Mouse (Mus musculus) thymus, postnatal 14 days (tissue): ENCODE data around the gene Endou.

Experiments
- DNase-seq: peaks from one replicate; pipeline ENCODE4 v3.0.0; 2021

Endou gene

DNA sequence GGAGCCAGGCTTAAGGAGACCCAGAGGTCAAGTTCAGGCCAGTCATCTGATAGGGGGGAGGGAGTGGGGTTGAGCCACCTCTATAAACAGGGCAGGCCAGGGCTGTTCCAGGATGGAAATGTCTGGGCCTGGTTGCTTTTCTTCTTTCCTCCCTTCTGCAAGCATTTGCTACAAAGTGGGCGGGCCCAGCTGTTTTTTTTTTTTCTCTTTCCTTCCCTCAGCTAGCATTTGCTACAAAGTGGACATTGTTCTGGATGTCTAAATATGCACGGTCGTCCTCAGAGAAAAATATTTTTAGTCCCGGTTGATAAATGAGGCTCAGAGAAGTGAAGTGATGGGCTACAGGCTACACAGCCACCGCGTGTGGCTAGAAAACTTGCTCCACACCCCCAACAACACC, 23.3 kb upstream of the Endou start:
- no peak for DNase-seq

- DNase-seq: no peak
These were observed 21.4 kb upstream of the Endou start for GRCm38 (mm10) chr15:97752491-97752890.

- peak; percentile 76 for DNase-seq
These were observed 20.5 kb upstream of the Endou start for GRCm38 (mm10) chr15:97751676-97752075.

DNA sequence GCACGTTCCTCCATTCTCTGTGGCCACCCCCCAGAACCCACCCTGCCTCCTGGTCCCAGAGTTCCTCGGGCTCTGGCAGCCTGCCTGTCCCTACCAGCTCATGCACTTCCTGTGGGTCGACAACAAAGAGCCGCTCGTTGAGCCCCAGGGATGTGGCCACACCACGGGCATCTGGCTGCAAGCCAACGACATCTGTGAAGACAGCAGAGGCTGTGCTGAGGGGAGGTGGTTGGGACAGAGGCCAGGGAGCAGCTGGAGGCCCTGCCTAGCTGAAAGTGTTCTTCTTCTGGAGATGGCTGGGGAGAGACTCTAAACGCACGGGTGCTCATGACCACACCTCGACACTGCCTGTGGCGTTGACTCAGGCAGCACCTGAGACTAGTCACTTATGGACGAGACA, 19.6 kb upstream of the Endou start:
- peak; percentile 80 for DNase-seq

DNA sequence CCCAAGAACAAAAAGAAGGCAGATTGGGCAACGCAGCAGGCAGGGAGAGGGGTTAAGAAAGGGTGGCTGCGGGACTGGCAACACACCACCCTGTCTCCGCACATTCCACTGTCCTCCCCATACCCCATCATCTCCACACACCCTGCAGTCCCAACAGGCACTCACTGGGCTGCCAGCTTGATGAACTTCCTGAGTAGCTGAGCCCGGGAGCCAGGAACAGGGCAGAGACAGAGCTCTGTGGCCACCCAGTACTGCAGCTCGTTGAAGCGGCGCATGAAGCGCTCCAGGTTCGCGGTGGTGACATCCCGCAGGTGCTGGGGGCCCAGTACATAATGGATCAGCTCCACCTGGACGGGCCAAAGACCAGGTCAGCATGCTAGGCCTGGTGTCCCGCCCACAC, 18.7 kb upstream of the Endou start:
- DNase-seq: peak; percentile 67

GRCm38 (mm10) chr15:97749397-97749796, 18.3 kb upstream of the Endou start:
- no peak for DNase-seq

DNA sequence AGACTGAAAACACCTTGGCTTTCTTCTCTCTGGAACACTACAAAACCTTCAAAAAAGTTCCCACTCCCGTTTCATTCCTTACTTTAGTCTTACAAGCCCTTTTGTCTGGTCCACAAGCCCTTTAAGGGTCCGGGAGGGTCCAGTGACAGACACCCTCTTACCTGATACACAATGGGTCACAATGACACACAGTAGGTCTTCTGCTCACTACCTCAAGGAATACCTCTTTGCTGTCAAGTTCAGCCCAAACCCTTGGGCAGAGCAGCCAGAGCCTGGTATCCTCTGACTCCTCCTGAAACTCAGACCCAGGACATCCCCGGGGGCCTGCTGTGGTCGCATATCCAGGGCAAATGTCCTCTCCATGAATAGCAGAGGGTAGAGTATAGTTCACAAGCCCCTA, 17.8 kb upstream of the Endou start:
- DNase-seq: peak; percentile 23

DNA sequence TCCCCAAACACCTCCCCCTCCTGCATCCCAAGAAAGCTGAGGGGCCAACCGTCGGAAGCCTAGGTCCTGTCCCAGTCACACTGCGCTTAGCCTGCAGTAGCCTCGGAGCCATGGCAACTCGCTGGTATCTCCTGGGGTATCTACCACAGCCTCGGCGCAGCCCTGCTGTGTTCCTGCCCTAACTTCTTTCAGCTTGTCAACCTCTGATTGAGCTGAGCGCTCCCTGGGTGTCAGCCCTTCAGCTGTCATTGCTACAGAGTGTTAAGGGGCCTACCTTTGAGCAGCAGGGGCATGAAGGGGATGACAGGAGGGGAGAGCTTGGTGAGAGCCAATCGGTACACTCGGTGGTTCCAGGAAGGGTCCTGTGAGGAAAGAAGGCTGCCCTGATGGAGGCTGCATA, 17.2 kb upstream of the Endou start:
- peak; percentile 85 for DNase-seq

DNA sequence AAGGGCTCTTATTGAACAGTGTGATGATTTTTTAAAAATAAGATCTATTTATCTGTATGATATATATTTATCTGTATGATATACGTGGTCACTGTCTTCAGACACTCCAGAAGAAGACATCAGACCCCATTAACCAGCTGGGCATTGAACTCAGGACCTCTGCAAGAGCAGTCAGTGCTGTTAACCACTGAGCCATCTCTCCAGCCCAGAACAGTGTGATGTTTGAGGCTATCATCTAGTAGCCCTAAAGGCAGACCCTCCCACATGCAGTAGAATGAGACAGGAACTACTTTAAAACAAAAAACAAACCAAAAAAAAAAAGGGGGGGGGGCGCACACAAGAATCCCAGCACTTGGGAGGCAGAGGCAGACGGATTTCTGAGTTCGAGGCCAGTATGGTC, 16.3 kb upstream of the Endou start:
- no peak for DNase-seq

- no peak for DNase-seq
These were observed 15.6 kb upstream of the Endou start for GRCm38 (mm10) chr15:97746748-97747147.

- no peak for DNase-seq
These were observed 15.1 kb upstream of the Endou start for GRCm38 (mm10) chr15:97746278-97746677.

DNA sequence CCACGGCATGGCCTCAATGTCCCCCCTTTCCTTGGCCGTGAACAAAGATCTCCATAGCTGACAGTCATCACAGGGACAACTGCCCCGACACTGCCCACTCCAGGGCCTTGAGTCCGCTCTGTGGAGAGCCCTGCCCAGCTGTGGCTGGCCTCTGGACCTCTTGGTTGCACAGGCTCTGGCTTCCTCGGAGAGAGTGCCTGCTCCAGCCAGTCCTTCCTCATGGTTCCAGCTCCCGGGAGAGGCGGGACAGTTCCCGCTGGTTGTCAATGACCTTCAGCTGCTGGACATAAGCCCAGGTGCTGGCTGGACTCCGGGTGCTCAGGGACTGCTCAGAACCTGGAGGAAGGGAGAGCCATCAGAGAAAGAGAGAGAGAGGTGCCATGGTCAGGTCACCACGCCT, 14.2 kb upstream of the Endou start:
- peak; percentile 28 for DNase-seq

GRCm38 (mm10) chr15:97744930-97745329, 13.8 kb upstream of the Endou start:
- peak; percentile 76 for DNase-seq

- DNase-seq: peak; percentile 32
These were observed 12.9 kb upstream of the Endou start for GRCm38 (mm10) chr15:97743961-97744525.

GRCm38 (mm10) chr15:97743210-97743609, 12.1 kb upstream of the Endou start:
- DNase-seq: peak; percentile 38

DNA sequence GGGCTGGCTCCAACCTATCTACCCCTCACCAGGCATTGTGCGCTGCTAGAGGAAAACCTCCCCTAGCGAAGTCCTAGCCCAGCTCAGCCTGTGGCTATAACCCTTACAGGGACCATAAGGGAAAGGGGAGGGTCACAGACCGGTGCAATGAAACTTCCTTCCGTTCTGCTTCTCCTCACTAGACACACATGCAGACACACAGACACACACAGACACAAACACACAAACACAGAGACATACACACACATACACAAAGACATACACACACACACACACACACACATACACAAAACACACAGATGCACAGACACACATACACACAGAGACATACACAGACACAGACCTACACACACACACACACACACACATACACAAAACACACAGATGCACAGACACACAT, 11.5 kb upstream of the Endou start:
- peak; percentile 41 for DNase-seq

GRCm38 (mm10) chr15:97742074-97742473, 10.9 kb upstream of the Endou start:
- no peak for DNase-seq

DNA sequence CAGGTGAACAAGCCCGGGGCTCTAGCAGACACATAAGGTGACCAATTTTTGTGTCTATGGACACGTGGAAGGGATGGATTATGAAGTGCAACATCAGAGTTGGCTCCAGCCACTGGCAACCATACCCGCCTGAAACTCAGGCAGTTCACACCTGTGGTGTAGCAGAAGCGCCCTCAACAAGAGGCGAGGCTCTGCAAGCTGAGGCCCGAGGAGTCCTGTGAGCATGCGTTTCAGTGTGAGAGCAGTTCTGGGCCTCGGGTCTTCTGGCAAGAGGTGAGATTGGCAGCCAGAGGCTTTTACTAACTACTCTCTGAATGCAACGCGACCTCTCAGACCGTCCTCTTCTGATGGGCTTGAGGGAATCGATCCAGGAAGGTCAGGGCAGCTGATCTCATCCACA, 10.5 kb upstream of the Endou start:
- DNase-seq: peak; percentile 58

DNA sequence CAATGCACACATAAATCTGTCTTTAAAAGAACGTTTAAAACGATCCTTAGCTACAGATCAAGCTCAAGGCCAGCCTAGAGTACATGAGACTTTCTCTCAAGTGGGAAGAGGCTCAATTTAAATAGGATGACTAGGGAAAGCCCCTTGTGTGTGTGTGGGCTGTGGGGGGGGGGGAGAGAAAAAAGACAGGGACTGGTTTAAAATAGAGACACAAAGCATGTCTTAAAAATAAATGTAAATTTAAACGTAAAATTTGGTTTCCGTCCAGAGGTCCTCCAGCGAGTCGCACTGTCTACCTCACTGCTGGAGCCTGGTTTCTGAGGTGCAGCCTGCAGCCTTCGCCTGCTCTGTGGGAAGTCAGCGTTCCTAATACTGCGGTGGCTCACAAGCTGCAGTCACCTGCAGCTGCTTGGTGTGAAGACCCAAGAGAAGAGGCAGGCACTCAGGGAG, 9.2 kb upstream of the Endou start:
- peak; percentile 37 for DNase-seq

GRCm38 (mm10) chr15:97738923-97739322, 7.8 kb upstream of the Endou start:
- no peak for DNase-seq

DNA sequence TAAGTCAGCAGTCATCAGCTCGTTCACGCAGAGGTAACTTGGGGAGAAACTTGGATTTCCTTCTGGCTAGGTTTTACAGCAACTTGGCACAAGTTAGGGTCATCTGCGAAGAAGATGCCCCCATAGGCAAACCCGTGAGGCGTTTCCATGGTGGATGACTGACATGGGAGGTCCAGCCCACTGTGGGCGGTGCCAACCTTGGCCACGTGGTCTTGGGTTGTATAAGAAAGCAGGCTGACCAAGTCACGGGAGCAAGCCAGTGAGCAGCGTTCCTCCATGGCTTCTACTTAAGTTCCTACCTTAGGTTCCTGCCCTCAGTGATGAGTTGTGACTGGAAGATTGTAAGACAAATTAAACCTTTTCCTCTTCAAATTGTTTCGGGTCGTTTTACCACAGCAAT, 849 bp upstream of the Endou start:
- peak; percentile 36 for DNase-seq

DNA sequence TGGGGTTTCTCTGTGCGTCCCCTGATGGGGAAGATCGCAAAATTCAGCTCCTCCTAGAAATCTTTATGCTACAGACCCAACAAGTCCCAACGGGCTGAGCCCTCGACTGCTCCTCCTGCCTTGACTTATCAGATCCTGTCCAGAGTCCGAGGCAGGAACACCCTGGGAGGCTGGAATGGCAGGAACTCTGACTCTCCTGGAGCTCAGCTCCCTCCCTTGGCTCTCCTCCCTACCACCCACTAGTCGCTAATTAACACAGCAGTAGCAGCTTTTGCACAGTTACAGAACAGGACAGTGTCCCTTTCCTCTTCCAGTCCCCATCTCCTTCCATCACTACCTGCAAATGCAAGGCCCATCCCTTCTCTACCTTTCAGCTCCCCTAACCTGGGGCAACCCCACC, 774 bp downstream of the Endou start:
- DNase-seq: no peak

DNA sequence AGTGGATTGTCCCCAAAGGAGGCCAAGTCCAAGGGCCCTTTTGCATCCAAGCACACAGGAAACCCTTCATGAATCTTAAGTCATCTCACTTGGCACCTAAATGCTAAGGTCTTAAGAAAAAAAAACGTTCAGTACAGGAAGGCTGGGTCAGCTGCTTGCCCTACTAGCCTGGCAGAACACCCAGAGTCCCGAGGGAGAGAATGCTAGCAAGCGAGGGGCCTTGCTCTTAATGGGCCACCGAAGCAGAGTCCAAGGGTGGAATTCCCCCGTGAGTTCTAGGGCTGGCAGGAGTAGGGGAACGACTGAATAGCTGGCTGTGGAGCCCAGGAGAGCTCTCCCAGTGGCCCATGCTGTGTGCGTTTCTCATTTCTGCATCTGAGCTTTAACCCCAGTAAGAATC, 2.3 kb downstream of the Endou start:
- DNase-seq: no peak

DNA sequence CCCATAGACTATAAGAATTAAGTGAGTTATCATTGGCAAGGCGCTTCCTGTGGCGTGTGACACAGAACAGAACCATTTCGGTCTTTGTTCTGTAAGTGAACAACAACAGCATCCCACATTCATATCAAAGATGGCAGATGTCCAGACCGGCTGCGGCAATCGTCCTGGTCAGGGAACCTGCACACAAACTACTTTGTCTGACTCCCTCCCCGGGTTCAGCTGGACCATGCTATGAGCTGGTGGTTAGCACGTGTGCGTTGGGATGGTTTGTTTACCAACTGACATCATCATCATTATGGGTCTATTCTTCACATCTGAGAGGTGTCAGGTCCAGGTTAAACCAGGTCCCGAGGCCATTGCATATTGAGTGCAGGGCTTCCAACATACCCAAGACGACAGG, 2.7 kb downstream of the Endou start:
- DNase-seq: no peak

DNA sequence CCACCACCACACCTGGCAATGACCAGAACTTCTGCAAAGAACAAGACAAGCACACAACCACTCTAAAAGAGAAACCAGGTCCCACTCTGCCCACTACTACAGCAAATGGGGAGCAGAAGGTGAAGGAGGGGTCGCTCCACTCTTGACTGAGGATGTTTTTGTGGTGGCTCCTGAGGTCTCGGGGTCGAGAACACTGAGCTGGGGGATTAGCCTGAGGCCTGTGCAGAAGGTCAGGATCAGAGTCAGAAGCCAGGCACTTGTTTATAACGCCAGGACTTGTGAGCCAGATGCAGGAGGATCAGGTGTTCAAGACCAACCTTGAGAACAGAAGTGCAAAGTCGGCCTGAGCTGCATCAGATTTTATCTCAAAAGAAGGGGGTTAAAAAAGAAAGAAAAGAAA, 3.6 kb downstream of the Endou start:
- peak; percentile 51 for DNase-seq

GRCm38 (mm10) chr15:97727048-97727447, 4.1 kb downstream of the Endou start:
- DNase-seq: peak; percentile 49
